Mouse (Mus musculus): ENCODE measurements around the gene Thoc3. TPM values are rescaled to one million over a fixed set of nuclear protein-coding genes. Genes with fewer than 3 reads are reported as not detected.

Gene Thoc3
- polyA plus RNA-seq, 1 experiment from 2014 or later = 56.5 TPM

DNA sequence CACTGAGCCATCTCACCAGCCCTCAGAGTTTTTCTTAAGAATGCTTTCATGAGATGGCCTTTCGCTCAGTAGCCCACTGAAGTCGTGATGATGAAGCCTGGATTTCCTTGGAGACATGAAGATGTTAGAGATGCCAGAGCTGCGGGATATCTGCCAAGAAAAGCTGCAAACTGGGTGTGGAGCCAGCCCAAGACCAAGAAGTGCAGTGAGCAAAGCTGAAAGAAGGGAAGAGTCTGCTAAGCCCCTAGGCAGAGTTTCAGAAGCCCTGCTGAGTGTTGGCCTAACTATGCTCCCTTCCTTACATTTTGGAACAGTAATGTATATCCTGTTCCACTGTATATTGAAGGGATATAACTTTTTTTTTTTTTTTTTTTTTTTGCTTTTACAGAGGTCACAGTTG is 10.6 kb upstream of the Thoc3 start:
- ATAC-seq = no peak
- Histone ChIP-seq H3K9ac (replicated peaks; ENCODE audit: low read depth) (no peak overlapping the region), H3K27ac (ENCODE audit: low read length) (no peak overlapping the region), H3K4me2 (replicated peaks; ENCODE audit: low read depth, low read length) (no peak overlapping the region), H3K27me3 (replicated peaks; ENCODE audit: insufficient read depth, low read length) (no peaks in the 10 kb centered on the region), H3K9me3 (ENCODE audit: low read length) (no peaks in the 10 kb centered on the region), H3K36me3 (ENCODE audit: insufficient read depth, low read length) (no peaks in the 10 kb centered on the region), H3K4me3 (ENCODE audit: low read depth, low read length) (no peak overlapping the region), H3K4me1 (ENCODE audit: insufficient read depth, low read depth, low read length) (no peaks in the 10 kb centered on the region)
- TF ChIP-seq EP300 (IDR thresholded peaks at IDR 0.05) (no peak), CTCF (IDR thresholded peaks at IDR 0.05) (no peak)
- no peak for DNase-seq (ENCODE audit: low spot score)
- WGBS = 57% methylated on average over 3 of the region's 3 CpGs

DNA sequence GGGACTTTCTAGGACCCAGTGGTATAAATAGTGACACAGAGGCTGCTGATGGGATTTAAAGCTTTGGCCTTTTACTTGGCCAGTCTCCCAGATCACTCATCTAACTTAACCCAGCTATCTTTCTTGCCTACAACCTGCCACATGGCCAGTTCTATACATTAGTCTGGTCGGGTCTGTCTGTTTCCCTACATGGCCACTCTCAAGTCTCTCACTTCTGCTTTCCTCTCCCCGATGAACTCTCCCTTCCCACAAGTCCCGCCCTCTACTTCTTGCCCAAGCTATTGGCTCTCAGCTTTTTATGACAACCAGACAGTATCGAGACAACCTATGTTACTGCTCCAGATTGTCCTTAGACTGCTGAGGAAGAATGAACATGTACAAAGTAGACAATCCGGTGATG is 7.1 kb upstream of the Thoc3 start:
- H3K36me3 ChIP-seq (ENCODE audit: insufficient read depth, low read length) = no peaks in the 10 kb centered on the region
- H3K4me1 ChIP-seq (ENCODE audit: insufficient read depth, low read depth, low read length) = no peaks in the 10 kb centered on the region
- no peak overlapping the region for H3K27ac ChIP-seq (ENCODE audit: low read length)
- 69% methylated on average over 5 of the region's 5 CpGs for WGBS
- H3K9ac ChIP-seq (replicated peaks; ENCODE audit: low read depth) = no peak overlapping the region
- TF ChIP-seq CTCF (IDR thresholded peaks at IDR 0.05) (no peak), EP300 (IDR thresholded peaks at IDR 0.05) (no peak)
- H3K4me3 ChIP-seq (ENCODE audit: low read depth, low read length) = no peak overlapping the region
- no peaks in the 10 kb centered on the region for H3K9me3 ChIP-seq (ENCODE audit: low read length)
- H3K27me3 ChIP-seq (replicated peaks; ENCODE audit: insufficient read depth, low read length) = no peaks in the 10 kb centered on the region
- DNase-seq (ENCODE audit: low spot score) (peak; percentile 34), ATAC-seq (no peak)
- no peak overlapping the region for H3K4me2 ChIP-seq (replicated peaks; ENCODE audit: low read depth, low read length)

DNA sequence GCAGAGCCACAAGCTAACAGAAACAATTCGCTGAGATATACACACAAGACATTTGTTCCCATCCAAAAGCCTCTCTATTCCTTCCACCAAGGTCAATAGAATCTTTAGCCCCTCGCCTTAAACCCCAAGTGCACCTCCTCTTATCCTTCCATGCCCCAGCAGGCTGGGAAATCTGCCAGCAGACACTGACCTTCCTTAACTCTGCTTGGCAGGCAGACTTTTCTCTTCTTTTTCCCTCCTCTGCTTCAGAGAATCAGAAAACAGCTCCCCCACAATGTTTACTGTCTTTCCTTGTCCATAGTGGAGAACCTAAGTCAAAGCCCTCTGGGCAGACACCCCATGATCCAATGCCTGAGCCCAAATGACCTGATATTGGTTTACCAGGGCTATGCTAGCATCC is 6.3 kb upstream of the Thoc3 start:
- no peak overlapping the region for H3K9ac ChIP-seq (replicated peaks; ENCODE audit: low read depth)
- DNase-seq (ENCODE audit: low spot score) = no peak
- ATAC-seq = no peak
- TF ChIP-seq EP300 (IDR thresholded peaks at IDR 0.05) = no peak
- no peak for TF ChIP-seq CTCF (IDR thresholded peaks at IDR 0.05)
- no peaks in the 10 kb centered on the region for H3K27me3 ChIP-seq (replicated peaks; ENCODE audit: insufficient read depth, low read length)
- H3K4me3 ChIP-seq (ENCODE audit: low read depth, low read length) = no peak overlapping the region
- H3K4me2 ChIP-seq (replicated peaks; ENCODE audit: low read depth, low read length) = no peak overlapping the region
- H3K27ac ChIP-seq (ENCODE audit: low read length) = no peak overlapping the region
- H3K9me3 ChIP-seq (ENCODE audit: low read length) = no peaks in the 10 kb centered on the region
- 54% methylated on average over 2 of the region's 2 CpGs for WGBS
- no peaks in the 10 kb centered on the region for H3K4me1 ChIP-seq (ENCODE audit: insufficient read depth, low read depth, low read length)
- H3K36me3 ChIP-seq (ENCODE audit: insufficient read depth, low read length) = no peaks in the 10 kb centered on the region

DNA sequence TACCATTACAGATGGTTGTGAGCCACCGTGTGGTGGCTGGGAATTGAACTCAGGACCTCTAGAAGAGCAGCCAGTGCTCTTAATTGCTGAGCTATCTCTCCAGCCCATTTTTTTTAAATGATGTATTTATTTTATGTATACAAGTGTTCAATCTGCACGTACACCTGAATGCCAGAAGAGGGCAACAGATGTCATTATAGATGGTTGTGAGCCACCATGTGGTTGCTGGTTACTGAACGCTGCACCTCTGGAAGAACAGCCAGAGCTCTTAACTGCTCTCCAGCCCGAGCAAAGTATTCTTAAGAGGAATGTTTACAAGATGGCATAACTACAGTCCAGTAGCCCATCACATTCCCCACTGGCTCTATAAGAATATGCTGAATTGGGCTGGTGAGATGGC is 3.3 kb upstream of the Thoc3 start:
- Histone ChIP-seq H3K9ac (replicated peaks; ENCODE audit: low read depth) (no peak overlapping the region), H3K4me3 (ENCODE audit: low read depth, low read length) (no peak overlapping the region), H3K4me2 (replicated peaks; ENCODE audit: low read depth, low read length) (no peak overlapping the region), H3K27me3 (replicated peaks; ENCODE audit: insufficient read depth, low read length) (no peaks in the 10 kb centered on the region), H3K9me3 (ENCODE audit: low read length) (no peaks in the 10 kb centered on the region), H3K27ac (ENCODE audit: low read length) (no peak overlapping the region), H3K4me1 (ENCODE audit: insufficient read depth, low read depth, low read length) (peaks cover 4% of the 10 kb centered on the region; the same call in 1 of the 2 replicates), H3K36me3 (ENCODE audit: insufficient read depth, low read length) (no peaks in the 10 kb centered on the region)
- 77% methylated on average over 4 of the region's 4 CpGs for WGBS
- no peak for ATAC-seq
- no peak for DNase-seq (ENCODE audit: low spot score)
- TF ChIP-seq EP300 (IDR thresholded peaks at IDR 0.05) = no peak
- no peak for TF ChIP-seq CTCF (IDR thresholded peaks at IDR 0.05)

DNA sequence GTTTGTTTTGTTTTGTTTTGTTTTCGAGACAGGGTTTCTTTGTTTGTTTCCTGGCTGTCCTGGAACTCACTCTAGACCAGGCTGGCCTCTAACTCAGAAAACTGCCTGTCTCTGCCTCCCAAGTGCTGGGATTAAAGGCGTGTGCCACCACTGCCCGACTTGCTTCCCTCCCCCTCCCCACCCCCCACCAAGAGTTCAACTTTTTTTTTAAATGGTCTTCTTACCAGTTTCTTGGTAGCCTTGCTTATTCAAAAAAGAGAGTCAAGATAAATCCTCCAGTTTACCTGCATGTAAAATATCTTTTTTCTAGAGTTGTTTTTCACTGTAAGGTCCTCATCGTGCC is 334 bp upstream of the Thoc3 start:
- 14% methylated on average over 4 of the region's 4 CpGs for WGBS
- Histone ChIP-seq H3K27ac (ENCODE audit: low read length) (no peak overlapping the region), H3K4me2 (replicated peaks; ENCODE audit: low read depth, low read length) (peak overlapping the region; percentile 88), H3K9ac (replicated peaks; ENCODE audit: low read depth) (no peak overlapping the region), H3K4me1 (ENCODE audit: insufficient read depth, low read depth, low read length) (peaks cover 4% of the 10 kb centered on the region; the same call in 1 of the 2 replicates), H3K4me3 (ENCODE audit: low read depth, low read length) (peak overlapping the region; percentile 84), H3K9me3 (ENCODE audit: low read length) (no peaks in the 10 kb centered on the region), H3K27me3 (replicated peaks; ENCODE audit: insufficient read depth, low read length) (no peaks in the 10 kb centered on the region), H3K36me3 (ENCODE audit: insufficient read depth, low read length) (peaks cover 22% of the 10 kb centered on the region)
- no peak for TF ChIP-seq CTCF (IDR thresholded peaks at IDR 0.05)
- no peak for TF ChIP-seq EP300 (IDR thresholded peaks at IDR 0.05)
- DNase-seq (ENCODE audit: low spot score) = no peak
- peak; percentile 65 for ATAC-seq

- no peak overlapping the region for H3K4me3 ChIP-seq (ENCODE audit: low read depth, low read length)
- WGBS = 69% methylated on average over 4 of the region's 4 CpGs
- TF ChIP-seq EP300 (IDR thresholded peaks at IDR 0.05) (no peak), CTCF (IDR thresholded peaks at IDR 0.05) (no peak)
- DNase-seq (ENCODE audit: low spot score) (peak; percentile 70), ATAC-seq (peak; percentile 85)
- no peaks in the 10 kb centered on the region for H3K4me1 ChIP-seq (ENCODE audit: insufficient read depth, low read depth, low read length)
- H3K9me3 ChIP-seq (ENCODE audit: low read length) = no peaks in the 10 kb centered on the region
- H3K27me3 ChIP-seq (replicated peaks; ENCODE audit: insufficient read depth, low read length) = no peaks in the 10 kb centered on the region
- H3K4me2 ChIP-seq (replicated peaks; ENCODE audit: low read depth, low read length) = no peak overlapping the region
- H3K9ac ChIP-seq (replicated peaks; ENCODE audit: low read depth) = no peak overlapping the region
- peaks cover 40% of the 10 kb centered on the region for H3K36me3 ChIP-seq (ENCODE audit: insufficient read depth, low read length)
- H3K27ac ChIP-seq (ENCODE audit: low read length) = no peak overlapping the region
Observed at GRCm38 (mm10) chr13:54459282-54459681, 9.4 kb downstream of the Thoc3 start.

DNA sequence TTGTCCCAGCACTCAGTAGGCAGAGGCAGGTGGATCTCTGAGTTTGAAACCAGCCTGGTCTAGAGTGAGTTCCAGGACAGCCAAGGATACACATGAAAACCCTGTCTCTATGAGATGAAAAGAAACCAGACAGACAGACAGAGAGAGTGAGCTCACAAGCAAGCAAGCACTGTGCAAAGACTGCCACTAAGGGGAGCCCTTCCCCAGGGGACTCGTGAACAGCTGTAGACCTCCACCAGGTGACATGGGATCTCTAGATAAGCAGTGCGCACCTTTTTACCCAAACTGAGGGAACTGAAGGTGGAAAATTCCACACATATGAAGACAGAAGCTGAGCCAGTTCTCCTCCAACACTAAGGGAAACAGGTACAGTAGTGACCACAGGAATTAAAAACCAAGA is 11.6 kb downstream of the Thoc3 start:
- no peak overlapping the region for H3K9ac ChIP-seq (replicated peaks; ENCODE audit: low read depth)
- whole genome bisulfite sequencing = 69% methylated on average over 2 of the region's 2 CpGs
- H3K9me3 ChIP-seq (ENCODE audit: low read length) = no peaks in the 10 kb centered on the region
- no peak overlapping the region for H3K4me2 ChIP-seq (replicated peaks; ENCODE audit: low read depth, low read length)
- H3K27ac ChIP-seq (ENCODE audit: low read length) = no peak overlapping the region
- peak; percentile 31 for DNase-seq (ENCODE audit: low spot score)
- 0 out of 2 replicates have a peak, but pooled peaks have one; percentile 20 for ATAC-seq
- H3K4me1 ChIP-seq (ENCODE audit: insufficient read depth, low read depth, low read length) = no peaks in the 10 kb centered on the region
- peaks cover 28% of the 10 kb centered on the region for H3K36me3 ChIP-seq (ENCODE audit: insufficient read depth, low read length)
- no peaks in the 10 kb centered on the region for H3K27me3 ChIP-seq (replicated peaks; ENCODE audit: insufficient read depth, low read length)
- no peak overlapping the region for H3K4me3 ChIP-seq (ENCODE audit: low read depth, low read length)
- TF ChIP-seq EP300 (IDR thresholded peaks at IDR 0.05) = no peak
- peak; percentile 64 for TF ChIP-seq CTCF (IDR thresholded peaks at IDR 0.05)

All from lung, postnatal 0 days (tissue).